Mouse (Mus musculus) stomach, embryonic 14.5 days (tissue): ENCODE results near the gene Arhgef12. TPM values are rescaled to one million over a fixed set of nuclear protein-coding genes. Genes with fewer than 3 reads are reported as not detected.
A peak's percentile ranks its signal among the peaks of the same experiment; 100 is the strongest.

Source experiments
- ATAC-seq: fragments of 200-750 bp; cut with Nextera tagmentation; 2 replicates; pipeline ENCODE4 v1.8.0; 2017; ENCODE audit warnings: low read depth, moderate TSS enrichment; ENCODE audit not compliant: insufficient number of reproducible peaks, insufficient read depth, low FRiP score
- H3K27ac ChIP-seq: fragments of 300-500 bp; sonication (generic); 2 replicates; pipeline ENCODE4 v1.5.1; 2014; ENCODE audit warnings: mild to moderate bottlenecking, low read length, moderate library complexity, mixed read lengths
- H3K27me3 ChIP-seq: fragments of 300-500 bp; sonication (generic); 2 replicates; pipeline ENCODE4 v1.6.1; 2014; ENCODE audit warnings: low read length, control low read depth, mixed read lengths; ENCODE audit not compliant: control insufficient read depth, insufficient read depth
- H3K36me3 ChIP-seq: fragments of 300-500 bp; sonication (generic); 2 replicates; pipeline ENCODE4 v1.6.1; 2014; ENCODE audit warnings: mild to moderate bottlenecking, control low read depth, low read length, moderate library complexity, mixed read lengths; ENCODE audit not compliant: control insufficient read depth, insufficient read depth
- H3K4me1 ChIP-seq: fragments of 300-500 bp; sonication (generic); 2 replicates; pipeline ENCODE4 v1.6.1; 2014; ENCODE audit warnings: low read length, control low read depth, mixed read lengths; ENCODE audit not compliant: control insufficient read depth, insufficient read depth
- H3K4me2 ChIP-seq: fragments of 300-500 bp; sonication (generic); replicated peaks from 2 replicates; pipeline ENCODE4 v1.6.1; 2014; ENCODE audit warnings: low read depth, low read length, control low read depth
- H3K4me3 ChIP-seq: fragments of 300-500 bp; sonication (generic); 2 replicates; pipeline ENCODE4 v1.5.1; 2014; ENCODE audit warnings: low read depth, low read length, control low read depth
- H3K9ac ChIP-seq: fragments of 300-500 bp; sonication (generic); replicated peaks from 2 replicates; pipeline ENCODE4 v1.6.1; 2014; ENCODE audit warnings: low read depth, mild to moderate bottlenecking, control low read depth, low read length, moderate library complexity, mixed read lengths
- H3K9me3 ChIP-seq: fragments of 300-500 bp; sonication (generic); 2 replicates; pipeline ENCODE4 v1.6.1; 2016; ENCODE audit warnings: low read depth, low read length, control low read depth; ENCODE audit not compliant: control insufficient read depth
- WGBS: fragments of 180-500 bp; shearing (Covaris S2); extraction: QIAGEN DNeasy Blood & Tissue Kit; methylation state at CpG from one replicate; pipeline ENCODE4 v1.1.7; 2014; 5-methylcytosine and 5-hydroxymethylcytosine counted together
- polyA plus RNA-seq: library from polyadenylated mRNA; unstranded; fragments of >200 nt; fragmentation: Nextera tagmentation; extraction: Ambion mirVana; gene quantifications from 2 replicates; pipeline ENCODE4 v1.2.1, GENCODE M21; 2014

Gene Arhgef12
- polyA plus RNA-seq, 1 experiment from 2014 or later, result 30.3 TPM

- peak; percentile 29; the same call in 1 of the 2 replicates for ATAC-seq
- H3K27me3 ChIP-seq, result no peaks in the 10 kb centered on the region
- H3K27ac ChIP-seq, result peak overlapping the region; percentile 91
- H3K4me2 ChIP-seq, result peak overlapping the region; percentile 84
- peaks cover 23% of the 10 kb centered on the region for H3K4me1 ChIP-seq
- peak overlapping the region; percentile 92 for H3K4me3 ChIP-seq
- peak overlapping the region; percentile 95 for H3K9ac ChIP-seq
- H3K9me3 ChIP-seq, result no peaks in the 10 kb centered on the region
- 12% methylated on average over 22 of the region's 22 CpGs for WGBS
- H3K36me3 ChIP-seq, result peaks cover 11% of the 10 kb centered on the region
Observed at GRCm38 (mm10) chr9:43106426-43107186, 433 bp downstream of the Arhgef12 start.

GRCm38 (mm10) chr9:43105664-43106361 lies 1.2 kb downstream of the Arhgef12 start:
- Histone ChIP-seq H3K9me3 (no peaks in the 10 kb centered on the region), H3K36me3 (0 out of 2 replicates have a peak, but pooled peaks cover 5% of the 10 kb centered on the region), H3K27me3 (no peaks in the 10 kb centered on the region), H3K4me2 (peak overlapping the region; percentile 84), H3K27ac (peak overlapping the region; percentile 91), H3K9ac (peak overlapping the region; percentile 95), H3K4me3 (peak overlapping the region; percentile 92), H3K4me1 (peaks cover 23% of the 10 kb centered on the region)
- ATAC-seq, result peak; percentile 85
- under 1% methylated on average over 90 of the region's 91 CpGs for WGBS

- Histone ChIP-seq H3K27ac (peak overlapping the region; percentile 91), H3K9ac (peak overlapping the region; percentile 95), H3K4me3 (peak overlapping the region; percentile 92), H3K36me3 (no peaks in the 10 kb centered on the region), H3K4me2 (peak overlapping the region; percentile 84), H3K4me1 (peaks cover 23% of the 10 kb centered on the region), H3K27me3 (no peaks in the 10 kb centered on the region), H3K9me3 (no peaks in the 10 kb centered on the region)
- no peak for ATAC-seq
- under 1% methylated on average over 40 of the region's 40 CpGs for WGBS
Observed at GRCm38 (mm10) chr9:43104873-43105663, 2.0 kb downstream of the Arhgef12 start.

- H3K9me3 ChIP-seq, result no peaks in the 10 kb centered on the region
- WGBS, result under 1% methylated on average over 4 of the region's 4 CpGs
- no peaks in the 10 kb centered on the region for H3K36me3 ChIP-seq
- H3K27ac ChIP-seq, result no peak overlapping the region
- H3K4me3 ChIP-seq, result peak overlapping the region; percentile 92
- peaks cover 23% of the 10 kb centered on the region for H3K4me1 ChIP-seq
- H3K4me2 ChIP-seq, result peak overlapping the region; percentile 84
- no peak for ATAC-seq
- H3K27me3 ChIP-seq, result no peaks in the 10 kb centered on the region
- peak overlapping the region; percentile 95; the same call in 1 of the 2 replicates for H3K9ac ChIP-seq
Observed at GRCm38 (mm10) chr9:43104526-43104872, 2.5 kb downstream of the Arhgef12 start.

GRCm38 (mm10) chr9:43103675-43104299 lies 3.3 kb downstream of the Arhgef12 start:
- Histone ChIP-seq H3K9me3 (no peaks in the 10 kb centered on the region), H3K27ac (no peak overlapping the region), H3K36me3 (no peaks in the 10 kb centered on the region), H3K27me3 (no peaks in the 10 kb centered on the region), H3K4me1 (peaks cover 23% of the 10 kb centered on the region), H3K9ac (0 out of 2 replicates have a peak overlapping the region, but pooled peaks have one; percentile 2), H3K4me2 (peak overlapping the region; percentile 84), H3K4me3 (peak overlapping the region; percentile 92)
- ATAC-seq, result no peak
- 13% methylated on average over 4 of the region's 4 CpGs for WGBS

GRCm38 (mm10) chr9:43102931-43103330 lies 4.1 kb downstream of the Arhgef12 start:
- Histone ChIP-seq H3K9ac (no peak overlapping the region), H3K36me3 (no peaks in the 10 kb centered on the region)
- no peak for ATAC-seq

GRCm38 (mm10) chr9:43101936-43102595 lies 5.0 kb downstream of the Arhgef12 start:
- Histone ChIP-seq H3K4me1 (peaks cover 23% of the 10 kb centered on the region), H3K36me3 (no peaks in the 10 kb centered on the region), H3K4me2 (peak overlapping the region; percentile 84), H3K9me3 (no peaks in the 10 kb centered on the region), H3K9ac (no peak overlapping the region), H3K4me3 (no peak overlapping the region), H3K27ac (peak overlapping the region; percentile 27; the same call in 1 of the 2 replicates), H3K27me3 (no peaks in the 10 kb centered on the region)
- WGBS, result 63% methylated on average over 8 of the region's 8 CpGs
- peak; percentile 15; the same call in 1 of the 2 replicates for ATAC-seq

More at GRCm38 (mm10) chr9:43102931-43103330, 4.1 kb downstream of the Arhgef12 start:
- Histone ChIP-seq H3K4me2 (peak overlapping the region; percentile 84), H3K27ac (no peak overlapping the region), H3K9me3 (no peaks in the 10 kb centered on the region), H3K27me3 (no peaks in the 10 kb centered on the region), H3K4me3 (peak overlapping the region; percentile 92; the same call in 1 of the 2 replicates), H3K4me1 (peaks cover 23% of the 10 kb centered on the region)
- 74% methylated on average over 2 of the region's 2 CpGs for WGBS
